Mouse (Mus musculus) heart, embryonic 12.5 days (tissue): ENCODE results near the gene Il1b. TPM values are rescaled to one million over a fixed set of nuclear protein-coding genes. Genes with fewer than 3 reads are reported as not detected.

ENCODE experiments used
- ATAC-seq: fragments of 200-750 bp; cut with Nextera tagmentation; 2 replicates; pipeline ENCODE4 v1.8.0; 2017; ENCODE audit warnings: moderate TSS enrichment, moderate library complexity; ENCODE audit not compliant: insufficient number of reproducible peaks, low FRiP score
- H3K27ac ChIP-seq: fragments of 300-500 bp; sonication (generic); 2 replicates; pipeline ENCODE4 v1.5.1; 2016; ENCODE audit warnings: mild to moderate bottlenecking, moderate library complexity; ENCODE audit not compliant: poor library complexity, severe bottlenecking
- H3K27me3 ChIP-seq: fragments of 300-500 bp; sonication (generic); replicated peaks from 2 replicates; pipeline ENCODE4 v1.6.1; 2016; ENCODE audit warnings: mild to moderate bottlenecking, moderate library complexity
- H3K36me3 ChIP-seq: fragments of 300-500 bp; sonication (generic); 2 replicates; pipeline ENCODE4 v1.6.1; 2016; ENCODE audit warnings: mild to moderate bottlenecking, moderate library complexity
- H3K4me1 ChIP-seq: fragments of 300-500 bp; sonication (generic); replicated peaks from 2 replicates; pipeline ENCODE4 v1.6.1; 2016; ENCODE audit warnings: mild to moderate bottlenecking
- H3K4me2 ChIP-seq: fragments of 300-500 bp; sonication (generic); 2 replicates; pipeline ENCODE4 v1.6.1; 2016; ENCODE audit warnings: mild to moderate bottlenecking, moderate library complexity
- H3K4me3 ChIP-seq: fragments of 300-500 bp; sonication (generic); 2 replicates; pipeline ENCODE4 v1.5.1; 2016; ENCODE audit warnings: mild to moderate bottlenecking
- H3K9ac ChIP-seq: fragments of 300-500 bp; sonication (generic); 2 replicates; pipeline ENCODE4 v1.6.1; 2016; ENCODE audit warnings: mild to moderate bottlenecking, moderate library complexity
- H3K9me3 ChIP-seq: fragments of 300-500 bp; sonication (generic); replicated peaks from 2 replicates; pipeline ENCODE4 v1.6.1; 2016; ENCODE audit warnings: mild to moderate bottlenecking, moderate library complexity
- WGBS: fragments of 180-500 bp; shearing (Covaris S2); methylation state at CpG from one replicate; pipeline ENCODE4 v1.1.7; 2016; 5-methylcytosine and 5-hydroxymethylcytosine counted together
- polyA plus RNA-seq: library from polyadenylated mRNA; unstranded; fragments of >200 nt; fragmentation: Nextera tagmentation; extraction: Ambion mirVana; gene quantifications from 2 replicates; pipeline ENCODE4 v1.2.1, GENCODE M21; 2016

Il1b gene
- polyA plus RNA-seq = 0.17 TPM in 1 of 2 replicates, not detected in the other

GRCm38 (mm10) chr2:129371039-129371438, at the start of gene Il1b:
Il1b (minus strand) TSS chr2:129371139.
- H3K27me3 ChIP-seq = no peaks in the 10 kb centered on the region
- no peak within 1 kb of the TSS for H3K9ac ChIP-seq
- no peaks in the 10 kb centered on the region for H3K9me3 ChIP-seq
- H3K4me1 ChIP-seq = no peaks in the 10 kb centered on the region
- no peaks in the 10 kb centered on the region for H3K36me3 ChIP-seq
- no peak for ATAC-seq
- WGBS = 85% methylated on average over 3 of the region's 3 CpGs
- H3K4me3 ChIP-seq = no peak within 1 kb of the TSS
- H3K4me2 ChIP-seq = peak within 1 kb of the TSS; percentile 30; the same call in 1 of the 2 replicates
- no peak within 1 kb of the TSS for H3K27ac ChIP-seq

- no peak for ATAC-seq
- Histone ChIP-seq H3K4me2 (no peak overlapping the region), H3K9ac (no peak overlapping the region), H3K4me1 (no peaks in the 10 kb centered on the region; the same call in 1 of the 2 replicates), H3K27ac (no peak overlapping the region), H3K4me3 (no peak overlapping the region), H3K36me3 (no peaks in the 10 kb centered on the region), H3K27me3 (peaks cover 6% of the 10 kb centered on the region), H3K9me3 (peaks cover 10% of the 10 kb centered on the region)
- 85% methylated on average over 3 of the region's 3 CpGs for WGBS
These were observed 48.5 kb upstream of the Il1b start for GRCm38 (mm10) chr2:129419361-129419880.

- WGBS = 85% methylated on average over 3 of the region's 3 CpGs
- Histone ChIP-seq H3K9ac (no peak overlapping the region), H3K27me3 (peaks cover 6% of the 10 kb centered on the region), H3K36me3 (no peaks in the 10 kb centered on the region), H3K27ac (no peak overlapping the region), H3K4me3 (no peak overlapping the region), H3K9me3 (no peaks in the 10 kb centered on the region), H3K4me1 (no peaks in the 10 kb centered on the region), H3K4me2 (no peak overlapping the region)
- no peak for ATAC-seq
These were observed 43.7 kb upstream of the Il1b start for GRCm38 (mm10) chr2:129414593-129414992.

GRCm38 (mm10) chr2:129413488-129413887, 42.5 kb upstream of the Il1b start:
- Histone ChIP-seq H3K4me2 (no peak overlapping the region), H3K27ac (no peak overlapping the region), H3K36me3 (no peaks in the 10 kb centered on the region), H3K9ac (no peak overlapping the region), H3K9me3 (no peaks in the 10 kb centered on the region), H3K4me1 (no peaks in the 10 kb centered on the region), H3K27me3 (peaks cover 6% of the 10 kb centered on the region), H3K4me3 (no peak overlapping the region)
- WGBS = 40% methylated on average over 6 of the region's 6 CpGs
- no peak for ATAC-seq

GRCm38 (mm10) chr2:129411651-129412050, 40.7 kb upstream of the Il1b start:
- no peaks in the 10 kb centered on the region; the same call in none of the 2 replicates for H3K27me3 ChIP-seq
- no peak overlapping the region for H3K9ac ChIP-seq
- WGBS = 48% methylated on average over 3 of the region's 3 CpGs
- H3K4me2 ChIP-seq = no peak overlapping the region
- H3K36me3 ChIP-seq = no peaks in the 10 kb centered on the region
- ATAC-seq = no peak
- no peaks in the 10 kb centered on the region for H3K9me3 ChIP-seq
- H3K27ac ChIP-seq = no peak overlapping the region
- H3K4me3 ChIP-seq = no peak overlapping the region
- H3K4me1 ChIP-seq = 0 out of 2 replicates have a peak, but pooled peaks cover 3% of the 10 kb centered on the region

GRCm38 (mm10) chr2:129410344-129410743, 39.4 kb upstream of the Il1b start:
- H3K4me1 ChIP-seq = 0 out of 2 replicates have a peak, but pooled peaks cover 3% of the 10 kb centered on the region
- no peaks in the 10 kb centered on the region for H3K36me3 ChIP-seq
- 83% methylated on average over 7 of the region's 7 CpGs for WGBS
- no peaks in the 10 kb centered on the region; the same call in none of the 2 replicates for H3K27me3 ChIP-seq
- H3K4me2 ChIP-seq = no peak overlapping the region
- H3K9me3 ChIP-seq = no peaks in the 10 kb centered on the region
- no peak overlapping the region for H3K27ac ChIP-seq
- no peak overlapping the region for H3K4me3 ChIP-seq
- no peak overlapping the region for H3K9ac ChIP-seq
- no peak for ATAC-seq

GRCm38 (mm10) chr2:129408476-129408875, 37.5 kb upstream of the Il1b start:
- peak; percentile 53; the same call in 1 of the 2 replicates for ATAC-seq
- Histone ChIP-seq H3K27ac (no peak overlapping the region), H3K4me2 (no peak overlapping the region), H3K27me3 (no peaks in the 10 kb centered on the region; the same call in 1 of the 2 replicates), H3K9me3 (no peaks in the 10 kb centered on the region), H3K9ac (no peak overlapping the region), H3K4me1 (0 out of 2 replicates have a peak, but pooled peaks cover 3% of the 10 kb centered on the region), H3K4me3 (no peak overlapping the region), H3K36me3 (no peaks in the 10 kb centered on the region)
- 17% methylated on average over 18 of the region's 18 CpGs for WGBS

GRCm38 (mm10) chr2:129407596-129407995, 36.7 kb upstream of the Il1b start:
- Histone ChIP-seq H3K4me2 (no peak overlapping the region), H3K36me3 (no peaks in the 10 kb centered on the region), H3K4me1 (0 out of 2 replicates have a peak, but pooled peaks cover 3% of the 10 kb centered on the region), H3K27me3 (no peaks in the 10 kb centered on the region; the same call in 1 of the 2 replicates), H3K9ac (no peak overlapping the region), H3K27ac (no peak overlapping the region), H3K9me3 (no peaks in the 10 kb centered on the region), H3K4me3 (no peak overlapping the region)
- no peak for ATAC-seq
- 86% methylated on average over 13 of the region's 13 CpGs for WGBS

GRCm38 (mm10) chr2:129406508-129406907, 35.6 kb upstream of the Il1b start:
- Histone ChIP-seq H3K27me3 (no peaks in the 10 kb centered on the region; the same call in 1 of the 2 replicates), H3K9me3 (no peaks in the 10 kb centered on the region), H3K4me1 (0 out of 2 replicates have a peak, but pooled peaks cover 3% of the 10 kb centered on the region), H3K27ac (no peak overlapping the region), H3K9ac (no peak overlapping the region), H3K4me3 (no peak overlapping the region), H3K36me3 (no peaks in the 10 kb centered on the region), H3K4me2 (no peak overlapping the region)
- ATAC-seq = no peak
- WGBS = 83% methylated on average over 8 of the region's 8 CpGs

- no peak overlapping the region for H3K27ac ChIP-seq
- WGBS = 87% methylated on average over 2 of the region's 2 CpGs
- H3K4me2 ChIP-seq = no peak overlapping the region
- H3K4me1 ChIP-seq = 0 out of 2 replicates have a peak, but pooled peaks cover 3% of the 10 kb centered on the region
- ATAC-seq = no peak
- no peaks in the 10 kb centered on the region for H3K27me3 ChIP-seq
- no peaks in the 10 kb centered on the region for H3K36me3 ChIP-seq
- no peak overlapping the region for H3K4me3 ChIP-seq
- H3K9me3 ChIP-seq = no peaks in the 10 kb centered on the region
- no peak overlapping the region for H3K9ac ChIP-seq
These were observed 32.8 kb upstream of the Il1b start for GRCm38 (mm10) chr2:129403786-129404185.

- no peaks in the 10 kb centered on the region for H3K9me3 ChIP-seq
- H3K4me1 ChIP-seq = no peaks in the 10 kb centered on the region
- H3K27me3 ChIP-seq = no peaks in the 10 kb centered on the region
- 66% methylated on average over 3 of the region's 3 CpGs for WGBS
- no peak for ATAC-seq
- no peak overlapping the region for H3K4me2 ChIP-seq
- no peak overlapping the region for H3K9ac ChIP-seq
- H3K27ac ChIP-seq = no peak overlapping the region
- no peaks in the 10 kb centered on the region for H3K36me3 ChIP-seq
- H3K4me3 ChIP-seq = no peak overlapping the region
These were observed 31.4 kb upstream of the Il1b start for GRCm38 (mm10) chr2:129402330-129402729.

- H3K27me3 ChIP-seq = no peaks in the 10 kb centered on the region
- no peak for ATAC-seq
- no peak overlapping the region for H3K4me2 ChIP-seq
- H3K27ac ChIP-seq = no peak overlapping the region
- no peak overlapping the region for H3K9ac ChIP-seq
- no peaks in the 10 kb centered on the region for H3K36me3 ChIP-seq
- WGBS = 84% methylated on average over 5 of the region's 5 CpGs
- no peaks in the 10 kb centered on the region for H3K9me3 ChIP-seq
- no peak overlapping the region for H3K4me3 ChIP-seq
- no peaks in the 10 kb centered on the region for H3K4me1 ChIP-seq
These were observed 30.9 kb upstream of the Il1b start for GRCm38 (mm10) chr2:129401803-129402202.
